Mouse (Mus musculus): ENCODE measurements around the gene Gpx5.

The Gpx5 gene

GRCm38 (mm10) chr13:21267541-21267940 lies 25.0 kb downstream of the Gpx5 start:
- in situ Hi-C loops (cut with MboI, MseI): no loop called here

DNA sequence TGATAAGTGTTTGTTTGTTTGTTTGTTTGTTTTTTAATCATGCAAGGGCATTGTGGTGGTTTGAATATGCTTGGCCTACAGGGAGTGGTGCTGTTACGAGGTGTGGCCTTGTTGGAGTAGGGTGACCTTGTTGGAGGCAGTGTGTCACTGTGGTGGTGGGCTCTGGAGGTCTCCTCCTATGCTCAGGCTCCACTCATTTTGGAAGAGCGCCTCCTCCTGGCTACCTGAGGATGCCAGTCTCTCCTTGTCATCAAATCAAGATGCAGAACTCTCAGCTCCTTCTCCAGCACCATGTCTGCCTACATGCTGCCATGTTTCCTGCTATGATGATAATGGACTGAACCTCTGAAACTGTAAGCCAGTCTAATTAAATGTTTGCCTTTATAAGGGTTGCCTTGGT lies 26.8 kb downstream of the Gpx5 start:
- in situ Hi-C loops (cut with MboI, MseI): no loop called here

DNA sequence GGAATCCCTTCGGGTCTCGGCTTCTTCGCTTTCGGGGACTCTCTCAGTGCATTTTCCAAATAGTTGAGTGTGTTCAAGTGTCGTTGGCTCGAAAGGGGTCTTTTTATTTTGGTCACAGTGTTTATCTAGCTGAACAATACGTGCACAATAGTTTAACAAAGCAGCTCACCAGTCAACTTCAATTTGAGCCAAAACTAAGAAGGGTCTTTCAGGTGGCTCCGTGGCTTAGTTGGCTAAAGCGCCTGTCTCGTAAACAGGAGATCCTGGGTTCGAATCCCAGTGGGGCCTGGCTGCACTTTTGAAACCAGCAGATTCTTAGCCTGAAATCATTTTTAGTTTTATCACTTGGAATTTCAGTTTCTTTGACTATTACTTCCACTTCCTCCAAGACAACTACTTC lies 28.2 kb downstream of the Gpx5 start:
- in situ Hi-C loops (cut with MboI, MseI): no loop called here

DNA sequence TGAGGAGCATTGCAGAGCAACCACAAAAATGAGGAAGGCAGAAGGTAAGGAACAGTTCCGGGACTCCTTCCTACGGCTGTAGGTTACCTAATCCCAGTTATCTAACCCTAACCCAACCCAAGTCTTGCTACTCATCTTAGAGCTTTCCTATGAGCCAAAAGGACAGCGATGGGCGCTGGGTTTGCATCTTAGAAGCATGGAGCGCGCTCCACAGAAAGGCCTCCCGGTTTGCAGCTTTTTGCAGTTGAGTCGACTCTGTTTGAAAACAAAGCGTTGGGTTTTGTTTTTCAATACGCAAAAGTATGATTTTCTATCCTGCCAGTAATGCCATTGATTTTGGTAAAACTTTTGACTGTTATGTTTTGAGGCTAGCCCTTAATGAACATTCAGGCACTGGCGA lies 28.6 kb downstream of the Gpx5 start:
- in situ Hi-C loops (cut with MboI, MseI): no loop called here

DNA sequence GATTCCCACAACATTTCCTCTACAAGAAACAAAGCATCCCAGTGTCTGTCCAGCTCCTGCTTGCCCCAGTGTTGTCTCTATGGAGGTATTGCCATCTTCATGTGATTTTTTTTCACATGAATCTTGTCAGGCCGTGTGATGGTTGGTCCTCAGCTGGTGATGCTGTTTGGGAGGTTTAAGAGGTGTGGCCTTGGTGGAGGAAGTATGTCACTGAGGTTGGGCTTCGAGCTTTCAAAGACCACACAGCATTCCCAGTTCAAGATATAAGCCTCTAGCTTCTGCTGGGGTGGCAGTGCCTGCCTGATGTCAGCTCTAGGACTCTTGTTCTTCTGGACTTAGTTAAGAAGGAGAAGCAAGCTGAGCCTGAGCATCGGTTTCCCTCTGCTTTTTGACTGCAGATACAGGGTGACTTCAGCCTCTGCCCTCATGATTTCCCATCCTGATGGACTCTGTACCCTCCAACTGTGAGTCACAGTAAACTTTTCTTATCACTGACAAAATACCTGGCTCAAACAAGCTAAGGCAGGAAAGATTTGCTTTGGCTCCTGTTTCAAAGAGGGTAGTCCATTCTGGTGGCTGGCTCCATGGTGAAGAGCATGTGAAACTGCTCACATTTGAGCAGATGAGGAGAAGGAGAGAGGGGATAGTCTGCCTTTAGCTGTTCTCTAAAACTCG lies 29.6 kb downstream of the Gpx5 start:
- in situ Hi-C loops (cut with MboI, MseI): no loop called here

DNA sequence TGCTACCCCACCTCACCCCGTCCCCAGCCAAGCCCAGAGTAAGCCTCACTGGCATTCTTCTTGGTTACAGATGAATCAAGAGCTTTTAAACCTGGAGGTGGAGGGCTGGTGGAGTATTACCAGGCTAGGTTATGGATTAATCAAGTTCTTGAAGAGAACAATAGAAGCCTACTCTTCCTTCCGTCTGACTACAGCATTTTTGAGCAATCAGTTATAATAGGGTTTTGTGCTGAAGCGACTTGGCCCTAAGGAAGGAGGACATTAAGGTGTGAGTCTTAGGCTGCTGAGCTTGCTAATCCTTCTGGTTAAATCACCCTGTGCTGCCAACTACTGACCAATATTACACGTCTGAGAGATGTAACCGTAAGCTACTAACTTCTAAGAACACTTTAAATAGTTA lies 32.2 kb downstream of the Gpx5 start:
- in situ Hi-C loops (cut with MboI, MseI): no loop called here

DNA sequence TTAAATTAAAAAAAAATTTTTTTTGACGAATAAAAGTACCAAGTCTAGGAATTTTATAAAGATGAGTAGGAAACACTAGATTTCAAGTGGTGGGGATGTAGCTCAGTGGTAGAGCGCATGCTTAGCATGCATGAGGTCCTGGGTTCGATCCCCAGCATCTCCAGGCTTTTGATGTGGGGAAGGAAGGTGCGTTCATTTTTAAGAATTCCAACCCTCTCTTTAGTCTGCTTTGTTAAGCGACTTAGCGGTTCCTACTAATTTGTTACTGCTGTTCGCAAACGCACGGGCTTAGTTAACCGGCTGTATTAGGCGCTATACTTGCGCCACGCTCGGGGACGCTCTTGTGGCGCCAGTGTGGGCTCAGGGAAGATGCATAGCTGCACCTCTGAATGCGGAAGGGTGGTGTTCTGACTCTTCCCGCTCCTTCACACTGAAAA lies 32.8 kb downstream of the Gpx5 start:
- in situ Hi-C loops (cut with MboI, MseI): no loop called here

DNA sequence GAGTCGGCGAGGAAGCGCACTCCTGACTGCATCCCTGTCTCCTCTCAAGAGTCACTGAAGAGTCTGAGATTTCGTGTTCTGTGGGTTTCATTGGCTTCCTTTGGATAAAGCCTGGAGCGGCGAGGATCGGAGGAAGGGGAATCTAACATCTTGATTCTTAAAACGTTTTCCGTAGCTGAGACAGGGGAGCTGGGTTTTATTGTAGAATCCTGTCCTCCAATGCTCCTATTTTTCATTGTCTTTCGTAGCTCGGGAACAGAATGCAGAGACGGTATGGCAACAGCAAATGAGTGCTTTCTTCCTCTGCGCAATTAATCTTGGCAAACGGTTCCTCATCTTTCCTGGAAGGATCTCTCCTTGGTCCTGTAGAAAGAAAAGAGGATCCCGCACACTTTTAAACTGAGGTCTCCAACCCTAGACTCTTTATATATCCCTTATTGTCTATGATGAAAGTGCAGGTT lies 33.3 kb downstream of the Gpx5 start:
- in situ Hi-C loops (cut with MboI, MseI): no loop called here

GRCm38 (mm10) chr13:21258524-21258923 lies 34.0 kb downstream of the Gpx5 start:
- in situ Hi-C loops (cut with MboI, MseI): no loop called here

DNA sequence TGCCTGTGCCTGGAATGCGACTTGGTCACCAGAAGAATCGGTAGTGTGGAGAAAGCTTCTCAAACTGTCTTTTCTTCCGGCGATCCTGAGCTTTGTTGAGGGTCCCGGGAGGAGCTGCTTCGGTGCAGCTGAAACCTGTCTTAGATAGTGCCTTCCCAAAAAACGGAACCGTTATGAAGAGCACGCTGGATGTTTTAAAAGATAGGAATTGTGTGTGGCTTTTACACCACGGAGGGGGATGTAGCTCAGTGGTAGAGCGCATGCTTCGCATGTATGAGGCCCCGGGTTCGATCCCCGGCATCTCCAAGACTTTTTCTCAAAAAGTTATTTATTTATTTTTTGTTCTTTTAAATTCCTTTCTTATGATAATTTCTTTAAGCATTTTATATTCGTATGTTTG lies 38.5 kb downstream of the Gpx5 start:
- in situ Hi-C loops (cut with MboI, MseI): no loop called here

DNA sequence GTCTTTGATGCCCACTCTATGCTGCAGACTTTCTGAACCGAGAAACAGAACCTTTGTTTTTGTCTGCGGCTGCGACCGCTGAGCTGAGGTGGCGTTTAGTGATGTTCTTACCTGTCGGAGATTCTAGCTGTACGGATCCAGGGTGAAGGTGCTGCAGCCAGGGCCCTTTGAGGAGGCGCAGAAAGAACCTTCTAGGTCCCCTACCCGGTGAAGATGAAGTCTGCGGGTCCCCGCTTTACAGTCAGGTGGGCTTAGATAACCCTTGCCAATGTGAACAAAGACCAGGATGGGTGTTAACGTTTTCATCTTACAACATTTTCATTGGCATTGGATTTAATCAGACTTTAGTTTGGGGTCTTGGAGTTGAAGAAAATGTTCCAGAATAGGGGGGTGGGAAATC lies 39.0 kb downstream of the Gpx5 start:
- in situ Hi-C loops (cut with MboI, MseI): no loop called here

- in situ Hi-C loops (cut with MboI, MseI): no loop called here
Observed at GRCm38 (mm10) chr13:21253040-21253439, 39.5 kb downstream of the Gpx5 start.

DNA sequence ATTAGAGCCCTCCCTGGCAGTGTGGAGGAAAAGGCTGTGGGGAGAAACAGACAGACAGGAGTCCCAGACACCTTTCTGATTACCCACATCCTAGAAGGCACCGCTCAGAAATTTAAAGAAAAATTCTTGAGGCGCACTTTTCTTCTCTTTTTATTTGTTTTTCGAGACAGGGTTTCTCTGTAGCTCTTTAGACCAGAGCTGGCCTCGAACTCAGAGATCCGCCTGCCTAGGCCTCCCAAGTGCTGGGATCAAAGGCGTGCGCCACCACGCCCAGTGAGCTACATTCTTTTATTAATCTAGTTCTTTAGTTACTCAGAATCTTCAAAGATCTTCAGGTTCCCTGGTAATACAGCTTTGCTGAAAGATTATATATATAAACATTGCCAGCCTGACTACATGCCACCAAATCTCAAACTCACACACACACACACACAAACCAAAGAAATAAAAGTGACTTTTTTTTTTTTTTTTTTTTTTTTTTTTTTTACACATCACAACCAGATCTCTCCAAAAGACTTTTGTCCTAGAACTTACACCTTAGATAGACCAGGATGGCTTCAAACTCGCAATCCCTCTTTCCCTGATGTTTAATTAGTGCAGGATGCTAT lies 42.4 kb downstream of the Gpx5 start:
- in situ Hi-C loops (cut with MboI, MseI): no loop called here

DNA sequence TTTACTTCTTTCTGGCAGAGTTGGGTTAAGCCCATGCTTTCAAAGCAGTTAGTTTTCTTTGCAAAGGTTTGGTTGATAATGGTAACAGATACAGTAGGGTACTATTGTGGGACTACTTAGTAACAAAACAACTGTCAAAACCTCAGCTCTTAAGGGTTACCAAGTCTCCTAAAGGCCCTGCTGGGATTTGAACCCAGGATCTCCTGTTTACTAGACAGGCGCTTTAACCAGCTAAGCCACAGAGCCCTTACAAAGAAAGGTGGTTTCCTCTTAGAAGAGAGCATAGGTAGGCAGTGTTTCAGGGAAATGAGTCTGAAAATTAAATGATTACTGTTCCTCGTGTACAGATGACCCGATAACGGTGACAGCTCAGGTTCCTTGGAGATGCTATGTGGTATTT lies 43.5 kb downstream of the Gpx5 start:
- in situ Hi-C loops (cut with MboI, MseI): loop anchor here in 1 of 2 experiments (10.0 kb wide), 2 partner anchors 76 to 1156 kb away; no protein-coding TSS in a partner anchor

DNA sequence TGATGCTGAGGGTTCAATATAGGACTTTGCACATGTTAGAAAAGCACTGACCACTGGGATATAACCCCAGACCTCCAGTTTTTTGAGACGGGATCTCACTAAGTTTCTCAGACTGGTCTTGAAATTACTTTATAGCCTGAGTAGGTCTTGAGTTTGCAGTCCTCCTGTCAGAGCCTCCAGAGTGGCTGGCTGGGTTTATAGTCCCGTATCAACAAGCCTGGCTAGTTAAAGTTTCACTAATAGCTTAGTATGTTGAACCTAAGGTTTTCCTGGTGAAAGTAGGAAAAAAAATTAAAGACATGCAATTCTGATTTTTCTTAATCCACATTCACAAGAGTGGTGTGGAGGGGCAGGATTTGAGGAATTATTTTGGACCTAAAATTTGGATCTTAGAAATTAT lies 46.3 kb downstream of the Gpx5 start:
- in situ Hi-C loops (cut with MboI, MseI): loop anchor here in 1 of 2 experiments (10.0 kb wide), 2 partner anchors 79 to 1159 kb away; no protein-coding TSS in a partner anchor

GRCm38 (mm10) chr13:21244967-21245366 lies 47.6 kb downstream of the Gpx5 start:
- in situ Hi-C loops (cut with MboI, MseI): loop anchor here in 1 of 2 experiments (10.0 kb wide), 2 partner anchors 80 to 1160 kb away; no protein-coding TSS in a partner anchor

GRCm38 (mm10) chr13:21244089-21244488 lies 48.4 kb downstream of the Gpx5 start:
- in situ Hi-C loops (cut with MboI, MseI): loop anchor here in 1 of 2 experiments (10.0 kb wide), 2 partner anchors 81 to 1161 kb away; no protein-coding TSS in a partner anchor

DNA sequence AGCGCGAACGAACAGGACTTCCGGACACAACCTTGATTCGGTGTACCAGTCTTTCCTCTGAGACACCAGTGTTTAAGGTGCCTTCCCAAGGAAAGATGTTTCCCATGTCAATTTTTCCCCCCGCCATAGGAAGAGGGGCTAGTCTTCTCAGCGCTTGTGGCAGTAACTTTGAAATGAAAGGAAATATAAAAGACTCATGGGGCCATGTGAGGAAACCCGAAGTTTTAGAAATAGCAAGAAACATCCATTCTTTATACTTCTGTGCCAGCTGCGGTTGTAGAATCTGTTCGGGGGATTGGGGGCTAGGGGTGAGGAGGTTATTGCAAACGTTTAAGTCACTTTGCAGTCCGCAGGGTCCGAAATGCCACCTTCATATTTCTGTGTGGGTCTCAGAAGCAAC lies 49.3 kb downstream of the Gpx5 start:
- in situ Hi-C loops (cut with MboI, MseI): loop anchor here in 1 of 2 experiments (10.0 kb wide), 2 partner anchors 82 to 1162 kb away; no protein-coding TSS in a partner anchor

DNA sequence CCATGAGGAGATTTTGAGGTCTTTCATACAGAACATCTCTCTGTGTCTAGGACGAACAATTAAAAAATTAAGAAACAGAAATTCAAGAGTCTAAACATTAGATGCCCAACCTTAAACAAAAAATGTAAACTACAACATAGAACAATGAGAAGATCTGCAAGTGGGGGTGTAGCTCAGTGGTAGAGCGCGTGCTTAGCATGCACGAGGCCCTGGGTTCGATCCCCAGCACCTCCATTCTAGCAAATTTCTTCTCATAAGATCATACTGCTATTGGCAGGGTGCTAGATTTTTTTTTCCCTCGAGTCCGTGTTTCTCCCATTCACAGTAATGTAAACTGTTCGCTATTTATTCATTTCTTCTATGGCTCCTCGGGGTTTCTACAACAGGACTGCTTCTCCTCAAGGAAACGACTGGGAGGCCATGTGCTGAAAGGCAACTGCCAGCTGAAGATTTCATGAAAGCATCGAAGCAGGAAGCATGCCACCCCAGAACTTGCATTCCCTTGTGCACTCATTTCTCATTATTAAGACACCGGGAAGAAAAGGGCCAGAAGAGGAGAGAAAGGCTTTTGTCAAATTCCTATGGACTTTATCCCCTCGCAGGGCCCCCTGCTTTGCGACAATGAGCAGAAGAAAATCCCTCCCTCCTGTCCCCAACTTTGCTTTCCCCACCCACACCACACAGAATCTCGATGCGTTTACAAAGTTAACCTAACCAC lies 50.0 kb downstream of the Gpx5 start:
- in situ Hi-C loops (cut with MboI, MseI): loop anchor here in 1 of 2 experiments (10.0 kb wide), 2 partner anchors 82 to 1162 kb away; no protein-coding TSS in a partner anchor

DNA sequence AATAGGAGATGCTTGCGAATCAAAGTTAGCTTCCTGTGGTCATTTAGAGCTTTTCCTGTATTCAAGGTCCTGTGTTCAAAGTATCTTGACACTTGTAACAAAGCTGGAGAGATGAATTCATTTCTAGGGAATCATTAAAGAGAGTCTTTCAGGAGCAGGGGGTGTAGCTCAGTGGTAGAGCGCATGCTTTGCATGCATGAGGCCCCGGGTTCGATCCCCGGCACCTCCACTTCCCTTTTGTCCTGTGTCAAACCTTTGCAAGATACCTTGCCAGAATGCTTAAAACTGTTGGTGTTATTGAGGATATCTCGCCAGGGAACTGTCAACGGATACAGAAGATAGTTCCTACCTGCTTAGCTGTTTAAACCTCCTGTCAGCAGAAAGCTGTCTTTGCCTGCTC lies 51.7 kb downstream of the Gpx5 start:
- in situ Hi-C loops (cut with MboI, MseI): loop anchor here in 1 of 2 experiments (10.0 kb wide), 2 partner anchors 84 to 1164 kb away; no protein-coding TSS in a partner anchor

- in situ Hi-C loops (cut with MboI, MseI): loop anchor here (5.0 to 10.0 kb wide), 2 partner anchors 65 to 72 kb away; no protein-coding TSS in a partner anchor
Observed at GRCm38 (mm10) chr13:21237161-21237560, 55.4 kb downstream of the Gpx5 start.

DNA sequence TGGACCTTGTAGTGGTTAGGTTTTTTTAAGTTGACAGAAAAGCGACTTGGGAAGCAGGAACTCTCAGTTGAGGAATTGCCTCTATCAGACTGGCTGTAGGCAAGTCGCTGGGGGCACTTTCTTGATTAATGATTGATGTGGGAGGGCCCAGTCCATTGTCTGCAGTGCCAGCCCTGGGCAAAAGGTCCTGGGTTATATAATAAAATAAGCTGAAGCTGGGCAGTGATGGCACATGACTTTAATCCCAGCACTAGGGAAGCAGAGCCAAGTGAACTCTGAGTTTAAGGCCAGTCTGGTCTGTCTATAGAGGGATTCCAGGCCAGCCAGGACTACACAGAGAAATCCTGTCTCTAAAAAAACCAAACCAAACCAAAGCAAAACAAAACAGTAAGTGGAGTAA lies 55.8 kb downstream of the Gpx5 start:
- in situ Hi-C loops (cut with MboI, MseI): loop anchor here (5.0 to 10.0 kb wide), 2 partner anchors 64 to 72 kb away; no protein-coding TSS in a partner anchor
